ENCODE assay signal across 8 mouse cellular contexts in genomic region chr11:66167801-66168651, GRCm38 (mm10). TPM values are rescaled to one million over a fixed set of nuclear protein-coding genes. Genes with fewer than 3 reads are reported as not detected.
DNase-seq lines count a peak whose midpoint lies in the region; ATAC-seq and TF ChIP-seq lines count a peak whose summit lies in the region.

Dnah9 (minus strand) TSS chr11:66168551.

- peak within 1 kb of the TSS; percentile 35 for H3K9ac ChIP-seq in embryonic facial prominence, embryonic 11.5 days (replicated peaks; ENCODE audit: low read length)
- H3K9ac ChIP-seq in intestine, embryonic 16.5 days (ENCODE audit: low read depth, low read length) = peak within 1 kb of the TSS; percentile 65

- H3K4me3 ChIP-seq in embryonic facial prominence, embryonic 11.5 days (ENCODE audit: low read depth, low read length) = peak within 1 kb of the TSS; percentile 55
- H3K4me3 ChIP-seq in intestine, embryonic 16.5 days (ENCODE audit: low read length) = peak within 1 kb of the TSS; percentile 56

- H3K27me3 ChIP-seq in embryonic facial prominence, embryonic 11.5 days (ENCODE audit: control insufficient read depth, insufficient read depth, low read length) = no peaks in the 10 kb centered on the region
- H3K27me3 ChIP-seq in intestine, embryonic 16.5 days (replicated peaks; ENCODE audit: control insufficient read depth, insufficient read depth, low read length) = peaks cover 4% of the 10 kb centered on the region; the same call in 1 of the 2 replicates

- no peaks in the 10 kb centered on the region for H3K9me3 ChIP-seq in embryonic facial prominence, embryonic 11.5 days (replicated peaks; ENCODE audit: control insufficient read depth, low read length)
- H3K9me3 ChIP-seq in intestine, embryonic 16.5 days (ENCODE audit: control insufficient read depth, low read length) = no peaks in the 10 kb centered on the region

- no peak within 1 kb of the TSS for H3K27ac ChIP-seq in embryonic facial prominence, embryonic 11.5 days (replicated peaks; ENCODE audit: low read depth, low read length)
- no peak within 1 kb of the TSS for H3K27ac ChIP-seq in intestine, embryonic 16.5 days (ENCODE audit: low read length)

- peak within 1 kb of the TSS; percentile 97 for H3K4me2 ChIP-seq in embryonic facial prominence, embryonic 11.5 days (ENCODE audit: low read depth, low read length)
- H3K4me2 ChIP-seq in intestine, embryonic 16.5 days (ENCODE audit: low read depth, low read length) = peak within 1 kb of the TSS; percentile 98

- no peaks in the 10 kb centered on the region for H3K36me3 ChIP-seq in embryonic facial prominence, embryonic 11.5 days (replicated peaks; ENCODE audit: control insufficient read depth, insufficient read depth, low read depth, low read length)
- H3K36me3 ChIP-seq in intestine, embryonic 16.5 days (ENCODE audit: control insufficient read depth, insufficient read depth, low read length) = no peaks in the 10 kb centered on the region

- H3K4me1 ChIP-seq in embryonic facial prominence, embryonic 11.5 days (ENCODE audit: control insufficient read depth, insufficient read depth, low read length) = no peaks in the 10 kb centered on the region
- peaks cover 5% of the 10 kb centered on the region; the same call in 1 of the 2 replicates for H3K4me1 ChIP-seq in intestine, embryonic 16.5 days (ENCODE audit: control insufficient read depth, insufficient read depth, low read length)

- no peak for TF ChIP-seq CTCF in brain, embryonic 14.5 days (IDR thresholded peaks at IDR 0.05; ENCODE audit: borderline replicate concordance, extremely low read depth, insufficient read depth, insufficient read length)

- under 1% methylated on average over 53 of the region's 53 CpGs for WGBS in embryonic facial prominence, embryonic 11.5 days
- WGBS in intestine, embryonic 16.5 days = under 1% methylated on average over 53 of the region's 53 CpGs

- ATAC-seq in embryonic facial prominence, embryonic 11.5 days (replicated peaks; ENCODE audit: insufficient number of reproducible peaks, low FRiP score, low TSS enrichment, low read depth) = peak; percentile 94
- ATAC-seq in granulocyte monocyte progenitor cell, adult 5-6 weeks (replicated peaks; ENCODE audit: poor library complexity, severe bottlenecking) = 0 out of 2 replicates have a peak, but pooled peaks have one; percentile 14
- peak; percentile 95 for ATAC-seq in intestine, embryonic 16.5 days

- TF ChIP-seq POLR2A in brain, embryonic 14.5 days (IDR thresholded peaks at IDR 0.05; ENCODE audit: borderline replicate concordance, extremely low read depth, insufficient read depth, insufficient read length, poor library complexity, severe bottlenecking) = no peak

- DNase-seq in brain, embryonic 14.5 days (ENCODE audit: low read depth) = peak; percentile 98
- peak; percentile 87 for DNase-seq in embryonic facial prominence, embryonic 11.5 days (ENCODE audit: low spot score)
- peak; percentile 67 to 89 for DNase-seq in left cerebral cortex, adult 9 months (ENCODE audit: low spot score in 2 of 2)
- peak; percentile 88 for DNase-seq in lung, postnatal 36 days
- DNase-seq in right cerebral cortex, postnatal 14 days = peak; percentile 88
- no peak for DNase-seq in MN1 (ENCODE audit: low spot score)

RNA-seq across cellular contexts. Expression of gene Dnah9, which starts in this region (rescaled TPM):
- polyA plus RNA-seq in brain, embryonic 14.5 days (2012; rRNA removed) = 1.8 and 3.1 TPM in 2 replicates
- polyA plus RNA-seq in embryonic facial prominence, embryonic 11.5 days (2014; fragmentation: Nextera tagmentation; extraction: Ambion mirVana) = 0.11 and 0.36 TPM in 2 replicates
- not detected in 2 replicates for total RNA-seq in granulocyte monocyte progenitor cell, adult 5-6 weeks (2014; fragmentation: Nextera tagmentation)
- total RNA-seq in granulocyte monocyte progenitor cell, adult 5-6 weeks (2017) = not detected in 2 replicates
- 0.09 and 0.11 TPM in 2 replicates for polyA plus RNA-seq in intestine, embryonic 16.5 days (2015; fragmentation: Nextera tagmentation; extraction: Ambion mirVana)

Comparison
In these comparisons a context has a peak if more than half of its experiments do, and no peak if none do; other contexts are left out.
1. Peak in DNase-seq, ATAC-seq, H3K4me3 ChIP-seq, H3K9ac ChIP-seq and H3K4me2 ChIP-seq in embryonic facial prominence, embryonic 11.5 days; RNA of the gene not detected or under 1 TPM.
2. Peak in ATAC-seq in granulocyte monocyte progenitor cell, adult 5-6 weeks; RNA of the gene not detected or under 1 TPM.
3. Peak in ATAC-seq, H3K4me3 ChIP-seq, H3K9ac ChIP-seq and H3K4me2 ChIP-seq in intestine, embryonic 16.5 days; RNA of the gene not detected or under 1 TPM.
4. ATAC-seq: peak in every context shown above with its lines; median percentile 95 in intestine, embryonic 16.5 days; 94 in embryonic facial prominence, embryonic 11.5 days; 14 in granulocyte monocyte progenitor cell, adult 5-6 weeks.